Mouse (Mus musculus) midbrain, embryonic 16.5 days (tissue): Measurements from ENCODE around the gene Erc2. TPM values are rescaled to one million over a fixed set of nuclear protein-coding genes. Genes with fewer than 3 reads are reported as not detected.

Experiments
- ATAC-seq: fragments of 200-750 bp; cut with Nextera tagmentation; 2 replicates; pipeline ENCODE4 v1.8.0; 2017; ENCODE audit warnings: moderate TSS enrichment
- H3K27ac ChIP-seq: fragments of 300-500 bp; sonication (generic); 2 replicates; pipeline ENCODE4 v1.5.1; 2014; ENCODE audit warnings: mild to moderate bottlenecking, low read length, mixed read lengths
- H3K27me3 ChIP-seq: fragments of 300-500 bp; sonication (generic); 2 replicates; pipeline ENCODE4 v1.6.1; 2014; ENCODE audit warnings: low read depth, low read length, mixed read lengths; ENCODE audit not compliant: control insufficient read depth, insufficient read depth
- H3K36me3 ChIP-seq: fragments of 300-500 bp; sonication (generic); 2 replicates; pipeline ENCODE4 v1.6.1; 2014; ENCODE audit warnings: mild to moderate bottlenecking, low read length, moderate library complexity, mixed read lengths; ENCODE audit not compliant: control insufficient read depth, insufficient read depth
- H3K4me1 ChIP-seq: fragments of 300-500 bp; sonication (generic); 2 replicates; pipeline ENCODE4 v1.6.1; 2014; ENCODE audit warnings: mild to moderate bottlenecking, low read length, mixed read lengths; ENCODE audit not compliant: control insufficient read depth, insufficient read depth
- H3K4me2 ChIP-seq: fragments of 300-500 bp; sonication (generic); 2 replicates; pipeline ENCODE4 v1.6.1; 2014; ENCODE audit warnings: mild to moderate bottlenecking, low read length, mixed read lengths
- H3K4me3 ChIP-seq: fragments of 300-500 bp; sonication (generic); 2 replicates; pipeline ENCODE4 v1.5.1; 2014; ENCODE audit warnings: low read depth, mild to moderate bottlenecking, low read length, moderate library complexity, mixed read lengths
- H3K9ac ChIP-seq: fragments of 300-500 bp; sonication (generic); 2 replicates; pipeline ENCODE4 v1.6.1; 2014; ENCODE audit warnings: low read depth, low read length, mixed read lengths
- H3K9me3 ChIP-seq: fragments of 300-500 bp; sonication (generic); replicated peaks from 2 replicates; pipeline ENCODE4 v1.6.1; 2014; ENCODE audit warnings: mild to moderate bottlenecking, low read length, mixed read lengths; ENCODE audit not compliant: control insufficient read depth, poor library complexity, severe bottlenecking
- WGBS: fragments of 180-500 bp; shearing (Covaris S2); extraction: QIAGEN DNeasy Blood & Tissue Kit; methylation state at CpG from one replicate; pipeline ENCODE4 v1.1.7; 2014; 5-methylcytosine and 5-hydroxymethylcytosine counted together
- polyA plus RNA-seq: library from polyadenylated mRNA; unstranded; fragments of >200 nt; fragmentation: Nextera tagmentation; extraction: Ambion mirVana; gene quantifications from 2 replicates; pipeline ENCODE4 v1.2.1, GENCODE M21; 2015

Gene Erc2
- polyA plus RNA-seq, 1 experiment from 2014 or later, result 94.2 TPM

DNA sequence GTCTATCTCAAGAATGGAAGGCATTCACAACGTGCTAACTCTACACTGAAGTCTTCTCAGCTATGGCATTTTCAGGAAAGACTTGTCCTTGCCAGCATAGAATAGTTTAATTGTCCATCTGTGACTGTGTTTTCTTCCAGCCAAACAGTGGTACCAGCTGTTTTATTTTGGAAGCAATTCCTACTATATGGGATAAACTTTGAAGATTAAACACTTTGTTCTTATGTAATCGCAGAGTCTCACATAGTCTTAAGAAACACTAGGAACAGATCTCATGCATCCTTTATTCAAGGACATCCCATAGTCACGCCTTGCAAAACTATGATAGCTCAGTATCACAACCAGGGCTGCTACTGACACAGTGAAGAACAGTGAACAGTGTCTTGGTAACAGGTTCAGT lies 506.8 kb downstream of the Erc2 start:
- Histone ChIP-seq H3K9me3 (no peaks in the 10 kb centered on the region), H3K4me1 (no peaks in the 10 kb centered on the region), H3K27ac (no peak overlapping the region), H3K36me3 (no peaks in the 10 kb centered on the region), H3K4me2 (no peak overlapping the region), H3K9ac (no peak overlapping the region), H3K4me3 (no peak overlapping the region), H3K27me3 (no peaks in the 10 kb centered on the region)
- ATAC-seq, result no peak
- WGBS, result 92% methylated on average over 3 of the region's 3 CpGs

DNA sequence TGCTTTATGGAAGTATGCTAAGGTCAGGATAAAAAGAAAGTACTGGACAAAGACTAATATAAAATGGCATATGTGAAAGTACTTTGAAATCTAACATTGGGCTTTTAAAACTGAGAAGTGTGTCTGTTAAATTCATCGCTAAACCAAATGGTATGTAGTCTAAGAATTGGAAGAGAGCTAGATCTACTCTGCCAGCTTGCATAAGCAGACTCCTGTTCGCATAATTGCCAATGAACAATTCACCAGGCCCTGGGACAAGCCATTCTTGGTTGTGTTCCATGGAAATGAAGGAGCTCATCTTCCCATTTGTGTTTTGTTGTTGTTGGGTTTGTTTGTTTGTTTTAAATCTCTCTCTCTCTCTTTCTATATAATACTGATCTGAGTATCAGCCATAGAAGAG lies 521.8 kb downstream of the Erc2 start:
- ATAC-seq, result no peak
- Histone ChIP-seq H3K4me2 (no peak overlapping the region), H3K9ac (no peak overlapping the region), H3K27ac (no peak overlapping the region), H3K4me3 (no peak overlapping the region), H3K9me3 (no peaks in the 10 kb centered on the region), H3K4me1 (no peaks in the 10 kb centered on the region), H3K27me3 (no peaks in the 10 kb centered on the region), H3K36me3 (no peaks in the 10 kb centered on the region)
- whole genome bisulfite sequencing, result 86% methylated on average over 2 of the region's 2 CpGs

DNA sequence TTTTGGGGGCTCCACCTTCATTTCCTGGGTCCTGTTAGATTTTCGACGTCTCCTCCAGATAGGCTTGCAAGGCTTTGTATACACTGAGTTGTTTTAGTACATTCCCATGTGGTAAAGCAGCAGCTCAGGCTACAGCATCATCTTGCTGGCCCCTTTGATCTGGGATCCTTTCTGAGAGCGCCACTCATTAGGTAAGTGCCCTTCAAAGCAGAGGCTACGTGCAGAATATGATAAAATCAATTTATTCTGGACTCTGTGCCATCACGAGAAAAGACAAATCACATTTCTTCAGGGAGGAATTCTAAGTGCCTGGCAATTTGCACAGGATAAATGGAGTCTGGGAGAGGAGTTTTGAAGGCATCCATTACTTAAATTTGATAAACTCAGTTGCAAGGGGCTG lies 525.0 kb downstream of the Erc2 start:
- 42% methylated on average over 5 of the region's 5 CpGs for WGBS
- no peak overlapping the region for H3K4me3 ChIP-seq

DNA sequence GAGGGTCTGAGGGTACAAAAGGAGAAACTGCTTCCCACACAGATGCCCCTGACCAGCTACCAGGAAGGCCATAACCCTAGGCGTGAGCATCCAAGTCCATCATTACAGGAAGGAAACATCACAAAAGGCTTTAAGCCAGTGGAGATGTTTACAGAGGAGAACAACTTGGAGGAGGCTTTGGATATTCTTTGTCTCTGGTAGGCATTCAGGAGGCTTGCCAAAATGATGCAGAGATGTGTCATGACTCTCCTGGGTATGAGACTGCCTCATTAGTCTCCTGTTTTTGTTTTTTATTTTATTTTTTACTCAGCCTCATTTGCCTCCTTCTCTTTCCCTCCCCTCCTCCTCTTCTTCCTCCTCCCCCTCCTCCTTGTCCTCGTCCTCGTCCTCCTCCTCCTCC lies 528.7 kb downstream of the Erc2 start:
- WGBS, result 84% methylated on average over 3 of the region's 3 CpGs
- no peaks in the 10 kb centered on the region for H3K36me3 ChIP-seq
- no peaks in the 10 kb centered on the region for H3K4me1 ChIP-seq
- H3K9ac ChIP-seq, result no peak overlapping the region
- no peak for ATAC-seq
- H3K9me3 ChIP-seq, result no peaks in the 10 kb centered on the region
- no peaks in the 10 kb centered on the region for H3K27me3 ChIP-seq
- H3K4me3 ChIP-seq, result no peak overlapping the region
- H3K4me2 ChIP-seq, result no peak overlapping the region
- H3K27ac ChIP-seq, result no peak overlapping the region

More for the DNA sequence above, 525.0 kb downstream of the Erc2 start:
- Histone ChIP-seq H3K27ac (no peak overlapping the region), H3K27me3 (no peaks in the 10 kb centered on the region), H3K9ac (no peak overlapping the region), H3K4me2 (no peak overlapping the region), H3K36me3 (no peaks in the 10 kb centered on the region), H3K4me1 (no peaks in the 10 kb centered on the region), H3K9me3 (no peaks in the 10 kb centered on the region)
- ATAC-seq, result no peak

DNA sequence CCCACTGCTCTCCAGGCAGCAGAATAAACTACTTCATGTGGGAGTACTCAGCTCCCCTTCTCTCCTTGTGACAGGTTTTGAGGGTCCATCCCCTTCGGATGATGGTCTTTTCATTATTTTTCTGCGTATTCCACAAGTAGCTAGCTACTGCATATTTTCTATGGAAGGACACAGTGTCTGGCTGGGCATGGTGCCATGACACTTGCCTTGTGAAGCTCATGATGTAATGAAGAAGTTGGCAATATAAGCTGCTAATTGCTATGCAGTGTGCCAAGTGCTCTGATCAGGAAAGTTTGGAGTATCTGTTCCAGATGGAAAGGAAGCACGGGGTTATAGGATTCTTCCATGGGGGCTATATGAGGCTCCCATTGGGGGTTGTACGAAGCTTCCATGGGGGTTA lies 533.5 kb downstream of the Erc2 start:
- Histone ChIP-seq H3K4me2 (no peak overlapping the region), H3K4me3 (no peak overlapping the region), H3K36me3 (no peaks in the 10 kb centered on the region), H3K4me1 (no peaks in the 10 kb centered on the region), H3K27ac (no peak overlapping the region), H3K27me3 (no peaks in the 10 kb centered on the region), H3K9me3 (no peaks in the 10 kb centered on the region), H3K9ac (no peak overlapping the region)
- 89% methylated on average over 4 of the region's 4 CpGs for WGBS
- ATAC-seq, result no peak

DNA sequence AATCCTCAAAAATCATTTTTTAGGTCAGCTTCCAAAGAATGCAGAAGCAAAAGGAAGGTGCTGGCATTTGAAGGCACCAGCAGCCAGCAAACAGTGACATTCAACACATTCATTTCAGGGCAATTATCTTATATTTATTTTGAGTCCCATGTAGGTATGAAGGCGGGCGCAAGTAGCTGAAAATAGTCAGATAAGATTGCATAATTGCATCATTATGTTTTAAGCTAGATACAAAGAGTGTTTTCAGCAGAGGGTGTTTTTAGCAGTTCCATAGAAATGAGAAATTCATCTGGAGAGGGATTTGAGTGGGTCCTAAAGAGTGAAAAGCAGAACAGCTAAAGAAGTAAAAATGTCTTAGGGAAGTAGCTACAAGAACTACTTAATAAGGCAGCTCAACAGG lies 538.6 kb downstream of the Erc2 start:
- Histone ChIP-seq H3K4me3 (no peak overlapping the region), H3K9me3 (no peaks in the 10 kb centered on the region), H3K36me3 (no peaks in the 10 kb centered on the region), H3K4me1 (peaks cover 16% of the 10 kb centered on the region), H3K27me3 (no peaks in the 10 kb centered on the region), H3K4me2 (no peak overlapping the region), H3K27ac (no peak overlapping the region), H3K9ac (no peak overlapping the region)
- no peak for ATAC-seq
- WGBS, result 96% methylated on average over 2 of the region's 2 CpGs

DNA sequence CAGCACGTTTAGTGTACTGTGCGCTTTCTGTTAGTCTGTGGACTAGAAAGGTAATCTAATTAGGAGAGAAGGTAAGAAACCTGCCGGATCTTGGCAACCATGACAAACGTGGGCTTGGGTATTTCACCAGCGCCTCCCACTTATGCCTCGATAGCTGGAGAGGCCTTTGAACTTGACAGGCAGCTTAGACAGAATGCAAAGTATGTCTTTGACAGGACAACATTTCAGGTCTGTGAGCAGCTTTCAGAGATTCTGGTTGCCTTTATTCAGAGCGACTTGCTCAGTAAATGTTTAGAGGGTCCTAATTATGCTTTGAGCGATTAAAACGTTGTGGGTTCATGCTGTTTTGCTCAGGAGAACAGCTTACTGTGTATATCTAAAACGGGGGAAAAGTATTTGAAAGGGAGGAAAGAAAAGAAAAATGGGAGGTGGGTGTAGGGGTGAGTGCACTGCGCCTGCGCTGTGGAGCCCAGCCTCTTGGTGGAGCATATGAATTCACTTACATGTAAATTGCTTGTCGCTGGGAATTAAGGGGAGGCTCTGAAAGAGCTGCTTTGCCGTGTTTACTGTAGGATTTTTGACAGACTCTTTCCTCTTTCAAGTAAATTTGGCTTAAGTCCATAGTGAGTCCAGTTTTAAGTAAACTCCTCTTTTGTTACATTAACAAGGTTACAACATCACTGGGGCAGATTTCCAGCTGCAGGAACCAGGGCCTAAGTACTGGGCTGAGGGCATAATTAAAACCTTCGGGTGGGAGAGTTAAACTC lies 542.6 kb downstream of the Erc2 start:
- Histone ChIP-seq H3K36me3 (no peaks in the 10 kb centered on the region), H3K27ac (peak overlapping the region; percentile 69), H3K4me2 (peak overlapping the region; percentile 43), H3K9me3 (no peaks in the 10 kb centered on the region), H3K4me3 (no peak overlapping the region), H3K4me1 (peaks cover 16% of the 10 kb centered on the region), H3K27me3 (no peaks in the 10 kb centered on the region), H3K9ac (peak overlapping the region; percentile 23; the same call in 1 of the 2 replicates)
- peak; percentile 88 for ATAC-seq
- 17% methylated on average over 15 of the region's 15 CpGs for WGBS

DNA sequence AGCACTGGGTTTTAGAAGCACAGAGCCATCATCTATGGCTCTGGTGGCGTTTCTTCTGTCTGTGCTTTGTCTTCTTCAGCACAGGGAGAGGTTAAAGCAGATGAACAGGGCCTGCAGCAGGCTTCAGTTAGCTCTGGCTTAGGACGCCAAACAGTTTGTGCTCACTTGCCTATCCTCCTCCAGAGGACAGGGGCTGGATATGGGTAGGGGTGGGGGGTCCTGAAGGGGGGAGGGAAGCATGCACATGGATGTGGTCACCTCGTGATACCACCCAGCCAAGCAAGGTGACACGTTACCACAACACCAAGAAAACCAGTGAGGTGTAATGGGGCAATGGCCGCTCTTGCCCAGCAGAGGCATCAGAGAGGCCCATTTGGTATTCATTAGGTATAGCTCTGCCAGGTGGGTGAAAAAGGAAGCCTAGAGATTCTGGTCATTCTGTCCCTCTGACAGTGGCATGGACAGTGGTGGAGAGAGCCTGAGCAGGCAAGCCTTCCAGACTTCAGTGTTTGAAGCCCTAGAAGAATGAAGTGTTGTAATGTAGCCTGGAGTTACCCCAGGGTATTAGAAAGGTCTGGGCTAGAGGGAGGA lies 543.5 kb downstream of the Erc2 start:
- Histone ChIP-seq H3K9ac (no peak overlapping the region), H3K9me3 (no peaks in the 10 kb centered on the region), H3K4me1 (peaks cover 16% of the 10 kb centered on the region), H3K36me3 (no peaks in the 10 kb centered on the region), H3K4me3 (no peak overlapping the region), H3K4me2 (no peak overlapping the region), H3K27ac (peak overlapping the region; percentile 69), H3K27me3 (no peaks in the 10 kb centered on the region)
- WGBS, result 58% methylated on average over 5 of the region's 5 CpGs
- peak; percentile 51; the same call in 1 of the 2 replicates for ATAC-seq

DNA sequence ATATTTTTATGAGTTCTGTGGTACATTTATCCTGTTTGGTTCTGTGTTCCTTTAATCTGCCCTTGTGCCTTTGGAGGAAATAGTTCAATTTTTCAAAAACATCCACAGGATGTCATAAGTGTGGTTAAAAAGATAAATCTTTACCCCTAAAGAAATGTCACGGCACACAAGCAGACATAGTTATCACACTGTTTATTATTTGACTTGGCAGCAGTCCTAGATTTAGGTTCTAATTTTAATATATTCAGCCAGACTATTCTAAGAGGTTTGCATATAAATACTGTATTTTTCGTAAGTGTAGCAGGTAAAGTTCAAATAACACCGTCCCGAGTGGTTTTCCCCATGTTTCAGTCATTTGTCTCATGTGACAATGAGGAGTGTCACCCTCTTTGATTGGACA lies 548.5 kb downstream of the Erc2 start:
- H3K4me1 ChIP-seq, result no peaks in the 10 kb centered on the region
- H3K27ac ChIP-seq, result no peak overlapping the region
- no peak for ATAC-seq
- no peak overlapping the region for H3K4me3 ChIP-seq
- H3K27me3 ChIP-seq, result no peaks in the 10 kb centered on the region
- WGBS, result 86% methylated on average over 4 of the region's 4 CpGs
- H3K36me3 ChIP-seq, result no peaks in the 10 kb centered on the region
- H3K9me3 ChIP-seq, result no peaks in the 10 kb centered on the region
- H3K4me2 ChIP-seq, result no peak overlapping the region
- H3K9ac ChIP-seq, result no peak overlapping the region
